Mouse (Mus musculus) embryonic facial prominence, embryonic 12.5 days (tissue): ENCODE data around the gene Plekho2. TPM values are rescaled to one million over a fixed set of nuclear protein-coding genes. Genes with fewer than 3 reads are reported as not detected.

Source experiments
- ATAC-seq: fragments of 200-750 bp; cut with Nextera tagmentation; 2 replicates; pipeline ENCODE4 v1.8.0; 2017; ENCODE audit not compliant: insufficient number of reproducible peaks, insufficient read depth, low FRiP score, low TSS enrichment
- H3K27ac ChIP-seq: fragments of 300-500 bp; sonication (generic); 2 replicates; pipeline ENCODE4 v1.5.1; 2016; ENCODE audit warnings: mild to moderate bottlenecking
- H3K27me3 ChIP-seq: fragments of 300-500 bp; sonication (generic); 2 replicates; pipeline ENCODE4 v1.6.1; 2016; ENCODE audit warnings: mild to moderate bottlenecking, moderate library complexity
- H3K36me3 ChIP-seq: fragments of 300-500 bp; sonication (generic); 2 replicates; pipeline ENCODE4 v1.6.1; 2016; ENCODE audit warnings: mild to moderate bottlenecking
- H3K4me1 ChIP-seq: fragments of 300-500 bp; sonication (generic); 2 replicates; pipeline ENCODE4 v1.6.1; 2016
- H3K4me2 ChIP-seq: fragments of 300-500 bp; sonication (generic); replicated peaks from 2 replicates; pipeline ENCODE4 v1.6.1; 2016; ENCODE audit warnings: mild to moderate bottlenecking, moderate library complexity
- H3K4me3 ChIP-seq: fragments of 300-500 bp; sonication (generic); 2 replicates; pipeline ENCODE4 v1.5.1; 2016; ENCODE audit warnings: mild to moderate bottlenecking
- H3K9ac ChIP-seq: fragments of 300-500 bp; sonication (generic); 2 replicates; pipeline ENCODE4 v1.6.1; 2016; ENCODE audit warnings: mild to moderate bottlenecking, moderate library complexity
- H3K9me3 ChIP-seq: fragments of 300-500 bp; sonication (generic); 2 replicates; pipeline ENCODE4 v1.6.1; 2016; ENCODE audit warnings: mild to moderate bottlenecking, moderate library complexity
- WGBS: fragments of 180-500 bp; shearing (Covaris S2); methylation state at CpG from one replicate; pipeline ENCODE4 v1.1.7; 2016; 5-methylcytosine and 5-hydroxymethylcytosine counted together
- polyA plus RNA-seq: library from polyadenylated mRNA; unstranded; fragments of >200 nt; fragmentation: Nextera tagmentation; extraction: Ambion mirVana; gene quantifications from 2 replicates; pipeline ENCODE4 v1.2.1, GENCODE M21; 2016

The Plekho2 gene
- polyA plus RNA-seq, 1 experiment from 2014 or later, result 14.6 TPM

DNA sequence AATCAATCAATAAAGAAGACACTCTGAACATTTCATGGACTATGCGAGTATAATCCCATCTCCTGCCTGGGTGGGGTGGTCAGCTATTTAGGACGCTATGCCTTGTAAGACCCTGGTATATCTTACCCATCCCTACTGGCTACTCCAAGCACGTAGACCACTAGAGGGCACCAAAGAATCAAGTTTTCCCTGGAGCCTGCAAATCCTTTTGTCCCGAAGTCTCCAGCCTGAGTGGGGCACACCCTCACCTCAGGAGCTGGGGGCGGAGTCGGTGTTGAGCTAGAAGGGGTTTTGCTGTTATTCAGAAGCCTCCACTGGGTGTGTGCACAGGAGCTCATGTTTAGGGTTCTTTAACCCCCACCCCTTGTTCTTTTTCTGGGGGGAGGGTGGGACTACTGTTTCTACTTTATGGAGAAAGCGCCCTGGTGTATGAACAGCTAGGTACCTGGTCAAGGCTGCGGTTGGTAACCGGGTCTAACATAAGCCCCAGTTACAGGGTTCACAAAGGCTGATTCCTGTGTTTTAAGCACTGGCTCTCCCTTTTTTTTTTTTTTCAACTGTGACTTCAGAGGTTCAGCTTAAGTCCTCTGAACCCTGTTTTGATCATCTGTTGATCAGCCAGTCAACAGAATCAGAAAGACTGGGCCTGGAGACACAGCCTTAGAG, 25.8 kb upstream of the Plekho2 start:
- WGBS, result 5% methylated on average over 9 of the region's 9 CpGs
- H3K27ac ChIP-seq, result no peak overlapping the region
- no peaks in the 10 kb centered on the region for H3K27me3 ChIP-seq
- H3K4me1 ChIP-seq, result peaks cover 8% of the 10 kb centered on the region; the same call in 1 of the 2 replicates
- no peaks in the 10 kb centered on the region for H3K9me3 ChIP-seq
- H3K4me3 ChIP-seq, result no peak overlapping the region
- H3K9ac ChIP-seq, result no peak overlapping the region
- no peaks in the 10 kb centered on the region for H3K36me3 ChIP-seq
- peak; percentile 62; the same call in 1 of the 2 replicates for ATAC-seq
- H3K4me2 ChIP-seq, result peak overlapping the region; percentile 41

- no peak overlapping the region for H3K4me2 ChIP-seq
- WGBS, result 49% methylated on average over 8 of the region's 8 CpGs
- no peak overlapping the region for H3K27ac ChIP-seq
- no peaks in the 10 kb centered on the region for H3K36me3 ChIP-seq
- H3K4me3 ChIP-seq, result no peak overlapping the region
- no peaks in the 10 kb centered on the region for H3K27me3 ChIP-seq
- peaks cover 8% of the 10 kb centered on the region; the same call in 1 of the 2 replicates for H3K4me1 ChIP-seq
- H3K9ac ChIP-seq, result no peak overlapping the region
- H3K9me3 ChIP-seq, result no peaks in the 10 kb centered on the region
- no peak for ATAC-seq
Measured at GRCm38 (mm10) chr9:65603401-65604102, 23.7 kb upstream of the Plekho2 start.

- Histone ChIP-seq H3K27ac (no peak overlapping the region), H3K4me3 (no peak overlapping the region), H3K9ac (no peak overlapping the region), H3K4me1 (peaks cover under 1% of the 10 kb centered on the region; the same call in 1 of the 2 replicates), H3K4me2 (no peak overlapping the region), H3K36me3 (0 out of 2 replicates have a peak, but pooled peaks cover 1% of the 10 kb centered on the region), H3K27me3 (no peaks in the 10 kb centered on the region), H3K9me3 (no peaks in the 10 kb centered on the region)
- WGBS, result 53% methylated on average over 2 of the region's 2 CpGs
- ATAC-seq, result no peak
Measured at GRCm38 (mm10) chr9:65600951-65601350, 21.1 kb upstream of the Plekho2 start.

DNA sequence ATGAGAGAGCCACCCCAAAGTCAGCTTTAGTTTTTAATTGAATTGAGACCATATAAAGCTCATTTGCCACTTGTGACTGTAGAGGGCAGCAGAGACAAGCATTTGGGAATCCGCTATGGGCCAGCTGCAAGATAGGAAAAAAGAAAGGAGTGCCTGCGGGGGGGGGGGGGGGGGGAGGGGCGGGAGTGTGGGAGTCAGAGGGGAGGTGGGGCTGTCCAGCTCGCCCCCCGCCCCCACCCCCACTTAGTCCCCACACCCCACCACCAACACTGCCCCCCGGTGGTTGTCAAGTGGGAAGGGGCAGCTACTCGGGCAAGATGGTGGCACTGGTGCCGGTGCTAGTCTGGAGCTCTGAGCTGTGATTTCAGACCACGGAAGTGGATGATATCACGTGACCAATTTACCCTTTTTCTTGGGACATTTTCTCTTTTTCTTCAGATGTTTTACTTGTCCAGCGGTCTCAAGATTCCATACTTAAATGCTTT, 19.0 kb upstream of the Plekho2 start:
- H3K27ac ChIP-seq, result no peak overlapping the region
- ATAC-seq, result no peak
- H3K36me3 ChIP-seq, result peaks cover 20% of the 10 kb centered on the region
- no peak overlapping the region for H3K4me3 ChIP-seq
- no peaks in the 10 kb centered on the region for H3K27me3 ChIP-seq
- H3K9ac ChIP-seq, result no peak overlapping the region
- H3K4me1 ChIP-seq, result no peaks in the 10 kb centered on the region
- peak overlapping the region; percentile 31; the same call in 1 of the 2 replicates for H3K4me2 ChIP-seq
- WGBS, result 50% methylated on average over 7 of the region's 11 CpGs
- H3K9me3 ChIP-seq, result no peaks in the 10 kb centered on the region

GRCm38 (mm10) chr9:65593596-65593995, 13.8 kb upstream of the Plekho2 start:
- peaks cover 48% of the 10 kb centered on the region for H3K36me3 ChIP-seq

GRCm38 (mm10) chr9:65592721-65593120, 12.9 kb upstream of the Plekho2 start:
- H3K4me1 ChIP-seq, result peaks cover 17% of the 10 kb centered on the region
- 90% methylated on average over 3 of the region's 3 CpGs for WGBS
- no peak overlapping the region for H3K4me3 ChIP-seq
- H3K9me3 ChIP-seq, result no peaks in the 10 kb centered on the region
- no peak overlapping the region for H3K4me2 ChIP-seq
- no peaks in the 10 kb centered on the region for H3K27me3 ChIP-seq
- no peak overlapping the region for H3K27ac ChIP-seq
- H3K36me3 ChIP-seq, result peaks cover 48% of the 10 kb centered on the region
- no peak overlapping the region for H3K9ac ChIP-seq
- no peak for ATAC-seq

More at GRCm38 (mm10) chr9:65593596-65593995, 13.8 kb upstream of the Plekho2 start:
- no peak overlapping the region for H3K27ac ChIP-seq
- no peak overlapping the region for H3K4me2 ChIP-seq
- WGBS, result 75% methylated on average over 9 of the region's 9 CpGs
- H3K4me1 ChIP-seq, result peaks cover 13% of the 10 kb centered on the region
- no peak overlapping the region for H3K4me3 ChIP-seq
- no peaks in the 10 kb centered on the region for H3K9me3 ChIP-seq
- no peaks in the 10 kb centered on the region for H3K27me3 ChIP-seq
- H3K9ac ChIP-seq, result no peak overlapping the region
- no peak for ATAC-seq

DNA sequence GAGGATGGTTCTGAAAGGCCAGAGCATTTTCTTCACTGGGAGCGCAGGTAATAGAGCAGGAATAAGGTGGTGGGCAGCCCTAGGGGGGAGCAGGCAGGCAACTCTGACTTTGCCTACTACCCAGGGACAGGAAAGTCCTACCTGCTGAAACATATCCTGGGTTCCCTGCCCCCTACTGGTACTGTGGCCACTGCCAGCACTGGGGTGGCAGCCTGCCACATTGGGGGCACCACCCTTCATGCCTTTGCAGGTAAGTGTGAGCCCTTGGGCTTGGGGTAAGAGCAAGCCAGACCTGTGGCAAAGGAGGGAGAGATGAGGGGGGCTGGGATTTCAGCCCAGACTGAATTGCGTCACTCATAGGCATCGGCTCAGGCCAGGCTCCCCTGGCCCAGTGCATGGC, 9.3 kb upstream of the Plekho2 start:
- Histone ChIP-seq H3K4me3 (peak overlapping the region; percentile 66), H3K27ac (no peak overlapping the region), H3K9ac (peak overlapping the region; percentile 83; the same call in 1 of the 2 replicates), H3K4me1 (peaks cover 21% of the 10 kb centered on the region), H3K36me3 (peaks cover 30% of the 10 kb centered on the region), H3K9me3 (no peaks in the 10 kb centered on the region), H3K4me2 (peak overlapping the region; percentile 99), H3K27me3 (no peaks in the 10 kb centered on the region)
- 92% methylated on average over 3 of the region's 3 CpGs for WGBS
- ATAC-seq, result no peak

GRCm38 (mm10) chr9:65587573-65588358, 7.9 kb upstream of the Plekho2 start:
- Histone ChIP-seq H3K27me3 (no peaks in the 10 kb centered on the region), H3K36me3 (peaks cover 17% of the 10 kb centered on the region), H3K4me2 (peak overlapping the region; percentile 99), H3K4me1 (peaks cover 21% of the 10 kb centered on the region), H3K27ac (0 out of 2 replicates have a peak overlapping the region, but pooled peaks have one; percentile 46), H3K9ac (peak overlapping the region; percentile 83), H3K9me3 (no peaks in the 10 kb centered on the region), H3K4me3 (peak overlapping the region; percentile 66)
- WGBS, result under 1% methylated on average over 64 of the region's 64 CpGs
- no peak for ATAC-seq

- H3K4me3 ChIP-seq, result peak overlapping the region; percentile 66
- no peak for ATAC-seq
- H3K27ac ChIP-seq, result 0 out of 2 replicates have a peak overlapping the region, but pooled peaks have one; percentile 14
- peak overlapping the region; percentile 83 for H3K9ac ChIP-seq
- H3K4me1 ChIP-seq, result peaks cover 21% of the 10 kb centered on the region
- 0% methylated on average over 6 of the region's 6 CpGs for WGBS
- peaks cover 17% of the 10 kb centered on the region for H3K36me3 ChIP-seq
- no peaks in the 10 kb centered on the region for H3K27me3 ChIP-seq
- no peaks in the 10 kb centered on the region for H3K9me3 ChIP-seq
- peak overlapping the region; percentile 99 for H3K4me2 ChIP-seq
Measured at GRCm38 (mm10) chr9:65587270-65587572, 7.4 kb upstream of the Plekho2 start.

- peaks cover 21% of the 10 kb centered on the region for H3K4me1 ChIP-seq
- 8% methylated on average over 27 of the region's 28 CpGs for WGBS
- no peaks in the 10 kb centered on the region for H3K27me3 ChIP-seq
- peaks cover 13% of the 10 kb centered on the region for H3K36me3 ChIP-seq
- H3K4me3 ChIP-seq, result peak within 1 kb of the TSS; percentile 66
- peak within 1 kb of the TSS; percentile 83 for H3K9ac ChIP-seq
- peak; percentile 54; the same call in 1 of the 2 replicates for ATAC-seq
- H3K4me2 ChIP-seq, result peak within 1 kb of the TSS; percentile 99
- H3K27ac ChIP-seq, result peak within 1 kb of the TSS; percentile 71
- H3K9me3 ChIP-seq, result no peaks in the 10 kb centered on the region
Measured at GRCm38 (mm10) chr9:65586406-65587269, 6.8 kb upstream of the Plekho2 start, which contains the start of gene Pif1. Gene Pif1 (plus strand): TSS chr9:65587160.

- Histone ChIP-seq H3K27me3 (no peaks in the 10 kb centered on the region), H3K9me3 (no peaks in the 10 kb centered on the region), H3K27ac (no peak overlapping the region), H3K4me1 (peaks cover 20% of the 10 kb centered on the region), H3K36me3 (no peaks in the 10 kb centered on the region), H3K4me2 (no peak overlapping the region), H3K4me3 (no peak overlapping the region), H3K9ac (no peak overlapping the region)
- 18% methylated on average over 8 of the region's 8 CpGs for WGBS
- no peak for ATAC-seq
Measured at GRCm38 (mm10) chr9:65583045-65583444, 3.2 kb upstream of the Plekho2 start.
